Mouse (Mus musculus) embryonic facial prominence, embryonic 15.5 days (tissue): ENCODE measurements around the gene Optc. TPM values are rescaled to one million over a fixed set of nuclear protein-coding genes. Genes with fewer than 3 reads are reported as not detected.
A peak's percentile ranks its signal among the peaks of the same experiment; 100 is the strongest.

ENCODE experiments used
- ATAC-seq: fragments of 200-750 bp; cut with Nextera tagmentation; 2 replicates; pipeline ENCODE4 v1.8.0; 2017; ENCODE audit warnings: low read depth, moderate TSS enrichment; ENCODE audit not compliant: insufficient number of reproducible peaks, low FRiP score, low TSS enrichment
- H3K27ac ChIP-seq: fragments of 300-500 bp; sonication (generic); replicated peaks from 2 replicates; pipeline ENCODE4 v1.5.1; 2015; ENCODE audit warnings: mild to moderate bottlenecking, inconsistent platforms
- H3K27me3 ChIP-seq: fragments of 300-500 bp; sonication (generic); 2 replicates; pipeline ENCODE4 v1.6.1; 2015; ENCODE audit warnings: inconsistent platforms
- H3K36me3 ChIP-seq: fragments of 300-500 bp; sonication (generic); 2 replicates; pipeline ENCODE4 v1.6.1; 2015; ENCODE audit warnings: mild to moderate bottlenecking, inconsistent platforms
- H3K4me1 ChIP-seq: fragments of 300-500 bp; sonication (generic); 2 replicates; pipeline ENCODE4 v1.6.1; 2015; ENCODE audit warnings: inconsistent platforms
- H3K4me2 ChIP-seq: fragments of 300-500 bp; sonication (generic); replicated peaks from 2 replicates; pipeline ENCODE4 v1.6.1; 2015; ENCODE audit warnings: mild to moderate bottlenecking, inconsistent platforms
- H3K4me3 ChIP-seq: fragments of 300-500 bp; sonication (generic); replicated peaks from 2 replicates; pipeline ENCODE4 v1.5.1; 2015; ENCODE audit warnings: mild to moderate bottlenecking, inconsistent platforms
- H3K9ac ChIP-seq: fragments of 300-500 bp; sonication (generic); 2 replicates; pipeline ENCODE4 v1.6.1; 2015; ENCODE audit warnings: inconsistent platforms
- H3K9me3 ChIP-seq: fragments of 300-500 bp; sonication (generic); replicated peaks from 2 replicates; pipeline ENCODE4 v1.6.1; 2016; ENCODE audit warnings: inconsistent platforms
- WGBS: fragments of 180-500 bp; shearing (Covaris S2); methylation state at CpG from one replicate; pipeline ENCODE4 v1.1.7; 2015; 5-methylcytosine and 5-hydroxymethylcytosine counted together
- polyA plus RNA-seq: library from polyadenylated mRNA; unstranded; fragments of >200 nt; fragmentation: Nextera tagmentation; extraction: Ambion mirVana; gene quantifications from 2 replicates; pipeline ENCODE4 v1.2.1, GENCODE M21; 2015

Optc gene
- polyA plus RNA-seq, 1 experiment from 2014 or later, result 1.2 TPM

DNA sequence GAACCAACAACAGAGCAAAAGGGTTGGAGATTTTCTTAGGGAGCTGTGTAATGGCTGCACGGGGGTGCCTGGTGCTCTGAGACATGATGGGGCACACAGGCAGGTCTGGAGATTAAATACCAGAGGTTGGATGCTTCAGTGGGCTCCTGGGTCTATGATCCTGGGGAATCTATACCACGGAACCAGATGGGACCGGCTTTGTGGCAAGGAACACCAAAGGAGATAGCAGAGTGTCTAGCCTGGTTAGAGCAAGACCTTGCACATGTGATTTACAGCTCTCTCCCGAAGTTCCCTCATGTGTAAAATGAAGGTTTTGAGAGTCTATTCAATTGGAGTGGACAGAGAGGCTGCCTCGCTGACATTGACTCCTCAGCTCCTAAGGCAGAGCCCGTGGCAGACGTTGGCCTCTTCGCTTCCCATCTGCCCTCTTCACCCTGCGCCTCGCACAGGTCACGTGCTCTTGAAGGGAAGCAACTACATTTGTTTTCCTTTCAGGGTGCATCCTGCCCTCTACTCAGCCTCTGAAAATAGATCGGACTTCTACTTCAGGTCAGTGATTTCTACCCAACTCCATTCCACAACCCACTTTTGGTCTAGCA, 28.9 kb downstream of the Optc start:
- Histone ChIP-seq H3K9me3 (no peaks in the 10 kb centered on the region), H3K4me3 (no peak overlapping the region), H3K36me3 (no peaks in the 10 kb centered on the region), H3K27me3 (no peaks in the 10 kb centered on the region), H3K4me1 (0 out of 2 replicates have a peak, but pooled peaks cover 12% of the 10 kb centered on the region), H3K9ac (no peak overlapping the region), H3K4me2 (no peak overlapping the region), H3K27ac (no peak overlapping the region)
- no peak for ATAC-seq
- 57% methylated on average over 12 of the region's 12 CpGs for WGBS

DNA sequence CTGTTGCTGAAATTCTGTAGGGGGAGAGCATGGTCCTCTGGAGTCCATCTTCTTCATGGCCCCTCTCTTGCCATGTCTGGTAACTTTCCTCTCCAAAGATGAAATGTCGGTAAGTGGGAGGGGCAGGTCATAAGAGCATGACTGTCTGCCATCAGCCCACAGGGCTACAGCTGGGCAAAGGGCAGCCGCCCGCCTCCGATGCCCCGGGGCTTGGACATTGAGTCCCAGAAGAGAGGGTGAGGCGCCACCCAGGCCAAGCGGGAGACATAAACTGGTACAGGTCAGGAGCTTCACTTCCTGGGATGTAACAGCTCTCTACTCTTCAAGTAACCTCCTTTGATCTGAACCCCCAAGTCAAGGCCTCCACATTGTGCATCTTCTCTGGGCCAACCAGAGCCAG, 30.9 kb downstream of the Optc start:
- WGBS, result 79% methylated on average over 7 of the region's 7 CpGs
- ATAC-seq, result no peak
- Histone ChIP-seq H3K9me3 (no peaks in the 10 kb centered on the region), H3K36me3 (no peaks in the 10 kb centered on the region), H3K27ac (no peak overlapping the region), H3K4me1 (0 out of 2 replicates have a peak, but pooled peaks cover 3% of the 10 kb centered on the region), H3K4me3 (no peak overlapping the region), H3K4me2 (no peak overlapping the region), H3K9ac (no peak overlapping the region), H3K27me3 (no peaks in the 10 kb centered on the region)

DNA sequence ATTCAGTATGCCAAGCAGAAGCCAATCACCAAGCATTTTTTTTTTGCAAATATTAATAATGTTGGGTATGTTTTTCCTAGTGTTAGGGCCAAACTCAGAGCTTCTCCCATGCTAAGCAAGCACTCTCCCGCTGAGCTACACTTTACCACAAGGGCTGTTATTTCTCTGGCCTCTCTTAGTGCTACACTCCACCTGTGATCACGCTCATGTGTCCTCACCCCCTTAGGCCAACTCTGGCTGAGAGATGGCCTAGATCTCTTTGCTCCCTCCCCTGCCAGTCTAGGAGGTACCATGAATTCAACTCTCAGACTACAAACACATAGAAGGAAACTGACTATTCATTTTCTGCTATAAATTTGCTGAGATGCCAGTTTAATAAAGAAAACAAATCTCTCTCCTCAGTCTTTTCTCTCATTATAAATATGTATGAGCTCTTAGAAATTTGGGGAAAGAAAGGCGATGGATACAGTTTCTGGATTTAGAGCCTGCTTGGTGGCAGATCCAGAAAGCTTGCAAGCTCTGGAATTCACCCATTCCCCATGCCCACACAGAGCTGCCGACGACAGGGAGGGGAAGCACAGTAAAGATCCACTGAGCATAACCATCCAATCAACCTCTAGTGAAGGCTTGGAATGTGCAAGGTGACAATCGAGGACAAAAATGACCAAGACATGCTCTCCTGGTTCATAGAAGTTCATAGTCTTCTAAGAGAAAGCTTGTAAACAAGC, 34.5 kb downstream of the Optc start:
- no peak for ATAC-seq
- Histone ChIP-seq H3K27me3 (no peaks in the 10 kb centered on the region), H3K27ac (no peak overlapping the region), H3K36me3 (no peaks in the 10 kb centered on the region), H3K9me3 (no peaks in the 10 kb centered on the region), H3K4me1 (no peaks in the 10 kb centered on the region), H3K4me3 (no peak overlapping the region), H3K4me2 (no peak overlapping the region), H3K9ac (no peak overlapping the region)
- 74% methylated on average over 6 of the region's 6 CpGs for WGBS

DNA sequence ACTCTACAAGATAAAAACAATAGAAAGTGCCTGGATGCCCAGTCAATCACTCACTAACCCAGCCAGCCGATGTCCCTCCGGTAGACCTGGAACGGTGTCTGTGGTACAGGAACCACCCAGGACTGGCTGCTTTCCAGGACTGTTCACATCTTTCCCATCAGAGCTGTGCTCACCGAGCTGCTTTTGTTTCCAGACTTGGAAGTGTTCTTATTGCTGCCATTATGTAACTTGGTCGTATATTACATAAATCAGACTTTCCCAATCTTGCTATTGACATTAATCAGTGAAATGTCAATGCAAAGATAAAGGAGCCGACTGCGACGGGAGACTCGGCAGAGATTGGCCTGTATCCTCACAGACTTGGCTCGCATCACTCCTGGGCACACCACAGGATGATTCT, 36.6 kb downstream of the Optc start:
- WGBS, result 71% methylated on average over 10 of the region's 10 CpGs
- no peak for ATAC-seq
- Histone ChIP-seq H3K9me3 (no peaks in the 10 kb centered on the region), H3K4me2 (no peak overlapping the region), H3K4me1 (no peaks in the 10 kb centered on the region), H3K9ac (no peak overlapping the region), H3K27ac (no peak overlapping the region), H3K27me3 (no peaks in the 10 kb centered on the region), H3K4me3 (no peak overlapping the region), H3K36me3 (no peaks in the 10 kb centered on the region)

DNA sequence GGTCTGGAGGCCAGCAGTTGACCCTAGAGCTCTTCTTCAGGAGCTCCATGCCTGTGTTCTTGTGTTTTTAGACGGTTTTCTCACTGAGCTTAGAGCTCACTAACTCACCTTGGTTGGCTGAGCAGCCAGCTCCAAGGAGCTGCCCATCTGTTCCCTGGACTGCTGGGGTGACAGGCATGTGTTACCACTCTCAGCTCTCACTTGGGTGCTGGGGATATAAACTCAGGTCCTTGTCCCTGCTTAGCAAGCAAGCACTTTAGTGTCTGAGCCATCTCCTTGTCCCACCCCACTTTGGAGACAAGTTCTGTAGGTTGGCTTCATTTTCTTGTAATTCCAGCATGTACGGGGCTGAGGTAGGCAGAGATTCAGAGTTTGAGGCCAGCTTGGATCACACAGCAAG, 38.6 kb downstream of the Optc start:
- Histone ChIP-seq H3K36me3 (no peaks in the 10 kb centered on the region), H3K4me1 (0 out of 2 replicates have a peak, but pooled peaks cover under 1% of the 10 kb centered on the region), H3K4me2 (no peak overlapping the region), H3K9me3 (no peaks in the 10 kb centered on the region), H3K27ac (no peak overlapping the region), H3K4me3 (no peak overlapping the region), H3K27me3 (no peaks in the 10 kb centered on the region), H3K9ac (no peak overlapping the region)
- WGBS, result 60% methylated on average over 2 of the region's 2 CpGs
- ATAC-seq, result no peak

DNA sequence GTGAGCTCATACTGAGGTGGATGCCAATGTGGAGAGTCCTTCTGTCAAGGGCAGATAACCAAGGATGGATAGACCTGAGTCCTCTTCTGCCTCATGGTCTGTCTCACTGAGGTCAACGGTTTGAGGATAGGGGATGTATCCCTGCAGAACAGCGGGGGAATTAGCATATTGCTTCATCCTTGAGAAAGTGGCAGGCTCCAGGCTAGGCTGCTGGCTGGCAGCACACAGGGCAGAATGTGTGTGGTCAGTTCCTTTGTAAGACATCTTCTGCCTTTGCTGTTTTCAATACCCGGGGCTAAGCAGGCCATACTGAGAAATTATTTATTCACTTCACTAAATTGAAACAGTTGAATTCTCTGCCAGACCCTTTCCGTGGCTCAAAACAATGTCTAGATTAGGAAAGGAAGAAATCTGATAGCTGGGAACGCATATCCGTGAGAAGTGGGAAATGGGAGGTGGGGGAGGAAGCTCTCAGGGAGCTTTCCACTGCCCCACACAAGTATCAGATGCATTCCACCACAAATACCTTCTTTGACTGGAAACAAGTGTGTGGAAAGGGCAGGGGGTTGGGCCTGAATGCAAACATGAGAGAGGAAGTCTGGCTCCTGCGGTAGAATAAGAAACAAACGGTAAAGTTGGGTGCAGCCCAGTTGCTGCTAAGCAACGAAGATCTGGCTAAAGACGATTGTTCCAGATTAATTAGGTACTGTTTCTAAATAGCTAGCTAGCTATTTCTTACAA, 44.4 kb downstream of the Optc start:
- H3K27me3 ChIP-seq, result no peaks in the 10 kb centered on the region
- peak overlapping the region; percentile 80 for H3K27ac ChIP-seq
- no peaks in the 10 kb centered on the region for H3K36me3 ChIP-seq
- peak; percentile 75 for ATAC-seq
- peaks cover 15% of the 10 kb centered on the region for H3K4me1 ChIP-seq
- H3K9ac ChIP-seq, result no peak overlapping the region
- H3K4me2 ChIP-seq, result no peak overlapping the region
- H3K4me3 ChIP-seq, result no peak overlapping the region
- 9% methylated on average over 10 of the region's 10 CpGs for WGBS
- no peaks in the 10 kb centered on the region for H3K9me3 ChIP-seq

DNA sequence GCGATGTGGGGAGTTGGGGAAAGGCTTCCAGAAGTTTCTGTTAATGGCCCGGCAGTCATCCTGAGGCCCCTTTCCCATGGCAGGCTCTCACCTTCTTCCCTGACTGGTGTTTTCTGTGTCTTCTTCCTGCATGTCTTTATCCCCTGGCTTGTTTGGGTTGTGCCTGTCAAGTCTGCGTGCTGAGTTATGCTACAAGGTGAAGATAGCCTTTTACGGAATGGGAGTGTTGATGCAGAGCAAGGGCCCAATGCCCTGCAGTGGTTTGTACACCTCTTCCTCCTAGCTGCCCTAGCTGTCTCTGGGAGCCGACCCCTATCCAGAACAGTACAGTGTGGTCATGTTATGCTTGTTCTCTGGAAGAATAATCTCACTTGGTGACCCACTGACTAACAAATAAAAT, 46.8 kb downstream of the Optc start:
- no peaks in the 10 kb centered on the region for H3K27me3 ChIP-seq
- H3K4me2 ChIP-seq, result no peak overlapping the region
- no peak overlapping the region for H3K9ac ChIP-seq
- ATAC-seq, result no peak
- peaks cover 15% of the 10 kb centered on the region for H3K4me1 ChIP-seq
- 70% methylated on average over 5 of the region's 5 CpGs for WGBS
- no peak overlapping the region for H3K27ac ChIP-seq
- no peak overlapping the region for H3K4me3 ChIP-seq
- no peaks in the 10 kb centered on the region for H3K36me3 ChIP-seq
- H3K9me3 ChIP-seq, result no peaks in the 10 kb centered on the region

DNA sequence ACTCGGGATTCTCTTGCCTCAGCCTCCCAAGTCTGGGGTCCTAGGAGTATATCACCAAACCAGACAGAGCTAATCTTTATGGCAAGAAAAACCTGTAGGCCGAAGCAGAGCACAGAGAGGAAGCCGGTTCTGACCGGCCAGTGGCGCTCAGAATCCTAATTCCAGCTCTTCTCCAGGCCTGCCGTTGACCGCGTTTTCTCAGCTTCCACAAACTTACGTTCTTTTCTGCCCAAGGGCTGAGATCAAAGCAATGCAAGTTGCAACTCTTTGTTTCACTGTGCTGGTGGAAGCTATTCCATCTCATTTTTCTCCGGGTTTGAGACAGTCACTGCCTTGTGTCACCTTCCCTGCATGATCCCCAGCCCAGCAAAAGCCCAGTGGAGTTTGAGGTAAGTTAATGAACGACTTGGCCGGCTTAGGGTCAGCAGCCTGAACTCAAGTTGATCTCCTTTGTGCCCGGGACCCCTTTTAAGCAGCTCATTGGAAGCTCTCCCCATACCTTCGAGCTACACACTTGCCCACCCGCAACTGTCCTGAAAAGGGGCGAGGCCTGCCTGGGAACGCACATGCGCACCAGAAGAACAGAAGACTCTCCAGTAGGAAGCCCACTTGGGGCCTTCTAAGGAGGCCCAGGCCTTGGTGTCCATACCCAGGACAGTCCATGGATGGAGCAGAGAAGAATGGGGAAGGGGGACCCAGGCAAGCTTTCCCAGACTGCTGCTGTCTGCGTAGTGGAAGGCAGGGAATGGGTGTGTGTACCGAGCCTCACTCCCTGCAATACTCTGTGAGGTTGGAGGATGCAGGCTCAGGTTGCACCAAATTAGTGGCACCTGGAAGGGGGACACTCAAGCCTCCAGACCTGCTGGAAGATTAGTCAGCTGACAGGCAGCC, 47.7 kb downstream of the Optc start:
- 72% methylated on average over 20 of the region's 20 CpGs for WGBS
- no peaks in the 10 kb centered on the region for H3K27me3 ChIP-seq
- ATAC-seq, result no peak
- no peaks in the 10 kb centered on the region for H3K9me3 ChIP-seq
- H3K4me1 ChIP-seq, result peaks cover 22% of the 10 kb centered on the region
- no peak overlapping the region for H3K27ac ChIP-seq
- H3K9ac ChIP-seq, result no peak overlapping the region
- no peak overlapping the region for H3K4me3 ChIP-seq
- no peaks in the 10 kb centered on the region for H3K36me3 ChIP-seq
- no peak overlapping the region for H3K4me2 ChIP-seq

DNA sequence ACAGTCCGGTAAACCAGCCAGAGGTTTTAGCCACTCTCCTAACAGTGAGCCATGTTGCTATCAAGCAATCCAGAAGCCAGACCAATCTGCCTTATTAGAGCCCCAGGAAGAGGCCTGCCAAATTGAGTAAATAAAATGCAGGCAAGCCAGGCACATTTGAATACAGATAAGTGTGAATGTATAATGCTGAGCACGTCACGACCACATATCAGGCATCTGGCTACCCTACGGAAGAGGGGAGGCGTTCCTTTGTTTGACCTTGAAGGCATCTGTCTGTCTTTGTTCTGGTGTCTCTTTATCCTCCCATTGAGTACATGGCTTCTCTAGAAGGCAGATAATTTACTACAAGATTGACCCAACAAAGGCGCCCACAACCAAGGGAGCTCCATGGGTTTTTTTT, 48.5 kb downstream of the Optc start:
- ATAC-seq, result no peak
- Histone ChIP-seq H3K27ac (no peak overlapping the region), H3K4me2 (no peak overlapping the region), H3K36me3 (no peaks in the 10 kb centered on the region), H3K9me3 (no peaks in the 10 kb centered on the region), H3K27me3 (no peaks in the 10 kb centered on the region), H3K4me3 (no peak overlapping the region), H3K4me1 (peaks cover 30% of the 10 kb centered on the region), H3K9ac (no peak overlapping the region)
- WGBS, result 75% methylated on average over 6 of the region's 6 CpGs

DNA sequence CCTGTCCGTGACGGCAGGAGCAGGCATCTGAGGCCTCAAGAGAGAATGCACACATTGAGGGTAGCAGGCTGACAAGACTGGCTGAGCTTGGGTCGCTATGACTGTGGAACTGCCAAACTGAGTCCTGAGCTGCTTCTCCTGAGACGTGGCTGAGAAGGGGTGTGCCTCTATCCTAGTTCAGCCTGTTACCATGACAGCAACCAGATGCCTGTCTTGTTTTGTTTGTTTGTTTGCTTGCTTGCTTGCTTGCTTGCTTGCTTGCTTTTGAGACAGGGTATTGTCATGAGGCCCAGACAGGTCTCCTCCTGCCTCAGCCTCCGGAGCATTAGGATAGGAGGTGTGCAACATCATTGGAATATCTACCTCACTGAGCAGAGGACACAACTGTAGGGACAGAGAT, 50.0 kb downstream of the Optc start:
- no peak overlapping the region for H3K9ac ChIP-seq
- H3K4me3 ChIP-seq, result no peak overlapping the region
- ATAC-seq, result no peak
- no peaks in the 10 kb centered on the region for H3K9me3 ChIP-seq
- no peaks in the 10 kb centered on the region for H3K27me3 ChIP-seq
- WGBS, result 80% methylated on average over 5 of the region's 5 CpGs
- no peak overlapping the region for H3K27ac ChIP-seq
- H3K36me3 ChIP-seq, result no peaks in the 10 kb centered on the region
- H3K4me1 ChIP-seq, result peaks cover 18% of the 10 kb centered on the region
- H3K4me2 ChIP-seq, result no peak overlapping the region

DNA sequence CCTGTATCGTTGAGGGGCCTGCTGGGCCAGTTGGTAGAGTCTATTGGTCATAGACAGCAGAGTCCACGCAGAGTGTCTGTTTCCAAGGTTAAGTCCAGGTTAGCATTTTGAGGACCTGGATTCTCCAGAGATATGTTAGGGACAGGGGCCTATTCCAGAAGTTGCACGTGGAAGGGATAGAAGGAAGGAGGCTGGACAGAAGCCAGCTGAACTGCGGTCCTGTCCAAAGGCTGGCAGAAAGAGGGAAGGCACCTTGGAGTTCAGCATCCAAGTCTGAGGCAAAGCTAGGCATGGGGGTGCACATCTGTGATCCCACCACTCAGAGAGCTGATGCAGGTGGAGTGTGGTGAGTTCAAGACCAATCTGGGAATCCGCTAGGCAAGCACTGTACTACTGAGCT, 50.6 kb downstream of the Optc start:
- 90% methylated on average over 5 of the region's 5 CpGs for WGBS
- Histone ChIP-seq H3K4me1 (peaks cover 18% of the 10 kb centered on the region), H3K36me3 (no peaks in the 10 kb centered on the region), H3K27me3 (no peaks in the 10 kb centered on the region), H3K4me3 (no peak overlapping the region), H3K4me2 (no peak overlapping the region), H3K27ac (no peak overlapping the region), H3K9ac (no peak overlapping the region), H3K9me3 (no peaks in the 10 kb centered on the region)
- ATAC-seq, result no peak
